Mouse (Mus musculus): ENCODE data around the gene Fkbp10. TPM values are rescaled to one million over a fixed set of nuclear protein-coding genes. Genes with fewer than 3 reads are reported as not detected.

Gene Fkbp10
- polyA plus RNA-seq, 1 experiment: 8.0 TPM

DNA sequence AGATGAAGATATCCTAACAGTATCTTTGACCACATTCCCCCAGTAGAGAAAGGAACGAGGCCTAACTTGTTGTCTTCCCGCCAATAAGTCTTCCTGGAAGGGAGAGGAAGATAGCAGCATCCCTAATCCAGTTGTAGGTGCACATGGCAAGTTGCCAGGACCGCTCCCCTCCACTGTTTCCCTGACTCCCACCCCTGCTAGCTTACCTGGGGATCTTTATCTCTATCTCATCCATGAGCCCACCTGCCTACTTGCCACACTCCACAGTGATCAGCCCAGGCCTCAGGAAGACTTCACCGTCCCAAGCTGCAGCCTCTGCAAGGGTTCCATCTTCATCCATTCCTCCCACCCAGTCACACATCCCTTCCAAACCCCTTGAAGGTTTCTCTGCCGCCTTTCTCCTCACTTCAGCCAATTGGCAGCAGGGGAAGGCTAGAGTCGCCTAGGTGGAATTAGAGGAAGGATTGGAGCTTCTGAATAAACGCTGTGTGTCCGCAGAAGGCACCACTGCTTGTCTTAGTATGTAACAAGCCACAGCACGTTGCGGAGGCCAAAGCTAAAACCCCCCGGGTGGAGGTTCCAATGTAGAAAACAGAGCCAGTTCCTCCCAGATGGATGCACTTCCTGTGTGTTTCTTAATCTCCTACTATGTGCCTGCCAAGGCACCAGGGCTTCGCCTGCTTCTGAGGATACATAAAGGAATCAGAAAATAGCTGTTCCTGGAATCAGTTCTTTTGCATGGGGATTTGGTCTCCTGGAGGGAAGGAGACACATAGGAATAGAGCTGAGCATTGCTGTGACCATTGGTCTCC is 15.6 kb upstream of the Fkbp10 start:
- H3K4me1 ChIP-seq (ENCODE audit: control insufficient read depth, insufficient read depth, low read length): peaks cover 5% of the 10 kb centered on the region
- no peaks in the 10 kb centered on the region for H3K27me3 ChIP-seq (ENCODE audit: control insufficient read depth, insufficient read depth, low read length)
- H3K27ac ChIP-seq (ENCODE audit: insufficient read depth, low read length): no peak overlapping the region
- TF ChIP-seq POLR2A (IDR thresholded peaks at IDR 0.05; ENCODE audit: borderline replicate concordance, insufficient read depth, low read length) (no peak), CTCF (IDR thresholded peaks at IDR 0.05; ENCODE audit: borderline replicate concordance, insufficient read depth, low read depth, low read length) (no peak)
- 50% methylated on average over 12 of the region's 12 CpGs for WGBS
- no peak overlapping the region for H3K4me3 ChIP-seq (replicated peaks; ENCODE audit: insufficient read depth, low read depth, low read length)
- no peak for DNase-seq

DNA sequence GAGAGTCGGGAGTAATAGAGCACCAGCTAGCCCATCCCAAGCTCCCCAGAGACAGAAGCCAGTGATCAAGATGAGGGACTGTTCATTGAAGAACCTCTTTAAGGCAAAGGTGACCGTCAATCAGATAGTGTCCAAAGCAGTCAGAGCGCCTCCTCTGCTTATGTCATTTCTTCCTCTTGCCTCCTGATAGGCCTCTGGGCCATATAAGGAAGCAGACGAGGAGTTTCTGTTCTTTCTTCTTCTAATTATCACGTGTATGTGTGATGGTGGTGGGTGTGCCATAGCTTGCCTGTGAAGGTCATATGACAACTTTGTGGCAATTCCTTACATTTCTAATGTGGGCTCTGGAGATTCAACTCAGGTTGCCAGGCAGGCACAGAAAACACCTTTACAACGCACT is 14.7 kb upstream of the Fkbp10 start:
- WGBS: 93% methylated on average over 6 of the region's 6 CpGs

DNA sequence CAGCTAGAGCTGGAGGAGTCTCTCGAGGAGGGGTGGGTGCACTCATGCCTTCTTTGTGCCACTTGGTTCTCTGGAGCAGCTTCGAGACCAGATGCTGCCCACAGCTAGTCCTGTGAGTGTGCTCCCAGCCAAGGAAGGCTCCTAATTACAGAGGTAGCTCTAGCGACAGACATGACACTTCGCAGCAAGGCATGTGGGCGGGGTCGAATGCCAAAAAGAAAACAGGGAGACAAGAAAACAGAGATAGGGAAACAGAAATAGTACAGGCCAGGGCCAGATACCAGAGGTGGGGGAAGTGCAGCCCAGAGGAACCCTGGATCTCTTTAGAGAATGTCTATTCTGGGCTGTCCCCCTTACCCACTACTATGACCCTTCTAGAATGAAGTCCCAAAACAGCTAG is 13.3 kb upstream of the Fkbp10 start:
- WGBS: 56% methylated on average over 6 of the region's 6 CpGs
- TF ChIP-seq CTCF (IDR thresholded peaks at IDR 0.05; ENCODE audit: borderline replicate concordance, insufficient read depth, low read depth, low read length): no peak
- no peak for TF ChIP-seq POLR2A (IDR thresholded peaks at IDR 0.05; ENCODE audit: borderline replicate concordance, insufficient read depth, low read length)
- H3K27ac ChIP-seq (ENCODE audit: insufficient read depth, low read length): no peak overlapping the region
- no peaks in the 10 kb centered on the region for H3K27me3 ChIP-seq (ENCODE audit: control insufficient read depth, insufficient read depth, low read length)
- H3K4me3 ChIP-seq (replicated peaks; ENCODE audit: insufficient read depth, low read depth, low read length): no peak overlapping the region
- H3K4me1 ChIP-seq (ENCODE audit: control insufficient read depth, insufficient read depth, low read length): peaks cover 20% of the 10 kb centered on the region
- DNase-seq: no peak

More for the DNA sequence above, 14.7 kb upstream of the Fkbp10 start:
- no peak overlapping the region for H3K27ac ChIP-seq (ENCODE audit: insufficient read depth, low read length)
- no peak for DNase-seq
- TF ChIP-seq POLR2A (IDR thresholded peaks at IDR 0.05; ENCODE audit: borderline replicate concordance, insufficient read depth, low read length): no peak
- TF ChIP-seq CTCF (IDR thresholded peaks at IDR 0.05; ENCODE audit: borderline replicate concordance, insufficient read depth, low read depth, low read length): no peak
- H3K4me1 ChIP-seq (ENCODE audit: control insufficient read depth, insufficient read depth, low read length): peaks cover 7% of the 10 kb centered on the region
- H3K4me3 ChIP-seq (replicated peaks; ENCODE audit: insufficient read depth, low read depth, low read length): no peak overlapping the region
- H3K27me3 ChIP-seq (ENCODE audit: control insufficient read depth, insufficient read depth, low read length): no peaks in the 10 kb centered on the region

DNA sequence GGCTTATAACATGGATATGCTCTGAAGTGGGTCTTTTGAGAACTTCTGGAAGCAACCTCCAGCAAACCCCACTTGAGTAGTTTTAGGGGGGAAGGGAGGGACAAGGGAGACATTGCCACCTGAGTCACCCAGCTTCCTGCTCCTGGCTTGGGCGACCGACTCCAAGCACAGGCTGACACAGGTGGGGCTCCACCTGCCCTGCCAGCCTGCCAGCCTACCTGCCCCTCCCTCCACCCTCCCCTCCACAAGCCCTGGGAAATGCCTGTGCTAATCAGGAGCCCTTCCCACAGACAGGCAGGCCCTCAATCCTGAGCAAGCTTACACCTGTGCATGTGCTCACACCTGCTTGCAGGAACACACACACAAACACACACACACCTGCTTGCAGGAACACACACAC is 12.8 kb upstream of the Fkbp10 start:
- H3K4me1 ChIP-seq (ENCODE audit: control insufficient read depth, insufficient read depth, low read length): peaks cover 21% of the 10 kb centered on the region
- H3K27me3 ChIP-seq (ENCODE audit: control insufficient read depth, insufficient read depth, low read length): no peaks in the 10 kb centered on the region
- DNase-seq: no peak
- H3K4me3 ChIP-seq (replicated peaks; ENCODE audit: insufficient read depth, low read depth, low read length): no peak overlapping the region
- H3K27ac ChIP-seq (ENCODE audit: insufficient read depth, low read length): no peak overlapping the region
- 41% methylated on average over 2 of the region's 2 CpGs for WGBS
- TF ChIP-seq POLR2A (IDR thresholded peaks at IDR 0.05; ENCODE audit: borderline replicate concordance, insufficient read depth, low read length) (no peak), CTCF (IDR thresholded peaks at IDR 0.05; ENCODE audit: borderline replicate concordance, insufficient read depth, low read depth, low read length) (no peak)

DNA sequence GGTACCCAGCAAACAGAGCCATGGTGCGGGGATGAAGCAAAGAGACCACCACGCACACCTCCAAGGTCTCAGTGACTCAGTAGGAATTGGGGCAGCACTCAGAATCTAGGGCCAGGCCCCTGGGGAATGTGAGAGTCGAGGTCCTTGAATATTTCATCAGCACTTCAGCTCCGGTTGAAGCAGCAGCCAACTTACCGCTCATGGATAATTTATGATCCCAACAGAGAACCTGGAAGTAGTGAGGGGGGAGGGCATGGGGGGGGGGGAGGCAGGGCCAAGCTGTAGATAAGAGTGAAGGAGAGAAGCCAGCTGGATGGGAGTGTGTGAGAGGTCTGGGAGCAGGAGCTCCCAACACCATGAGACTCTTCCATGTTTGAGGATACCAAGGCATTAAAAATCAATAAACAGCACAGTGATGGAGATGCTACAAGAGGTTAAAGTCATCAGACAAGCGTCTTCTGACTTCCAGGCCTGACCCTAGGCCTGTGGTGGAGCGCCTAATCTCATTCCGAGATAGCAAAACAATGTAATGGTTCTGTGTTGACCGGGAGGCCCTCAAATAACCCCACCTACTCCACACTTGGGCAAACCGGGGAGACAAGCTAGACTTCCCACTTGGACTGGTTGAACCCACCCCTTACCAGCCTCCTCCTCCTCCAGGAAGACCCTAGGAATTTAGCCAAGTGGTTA is 11.9 kb upstream of the Fkbp10 start:
- TF ChIP-seq CTCF (IDR thresholded peaks at IDR 0.05; ENCODE audit: borderline replicate concordance, insufficient read depth, low read depth, low read length) (no peak), POLR2A (IDR thresholded peaks at IDR 0.05; ENCODE audit: borderline replicate concordance, insufficient read depth, low read length) (no peak)
- 89% methylated on average over 10 of the region's 10 CpGs for WGBS
- no peak for DNase-seq

DNA sequence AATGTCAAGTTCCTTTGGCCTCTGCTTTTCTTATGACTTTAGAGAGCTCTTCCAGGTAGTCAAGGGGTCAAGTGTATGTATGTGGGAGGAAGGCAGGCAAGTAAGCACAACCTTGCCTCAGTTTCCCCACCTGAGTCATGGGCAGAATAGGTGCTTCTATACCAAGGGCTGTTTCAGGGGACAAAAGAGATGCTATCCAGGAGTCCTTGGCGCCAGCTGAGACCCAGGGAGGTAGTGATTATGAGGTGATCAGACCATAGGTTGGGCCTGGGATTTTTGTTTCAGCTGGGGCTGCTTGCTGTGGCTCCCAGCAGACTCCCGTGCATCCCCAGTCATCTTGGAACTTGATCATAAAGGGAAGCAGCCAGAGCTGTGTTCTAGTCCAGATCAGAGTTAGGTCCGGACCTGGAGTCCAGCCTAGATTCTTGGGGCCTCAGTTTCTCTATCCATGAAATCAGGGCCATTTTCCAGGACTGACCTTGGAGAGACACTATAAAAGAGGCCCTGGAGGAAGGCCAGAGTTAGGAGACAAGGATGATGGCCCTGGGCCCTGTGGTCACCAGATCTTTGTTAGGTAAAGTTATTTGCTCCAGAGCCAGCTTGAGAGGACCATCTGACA is 10.9 kb upstream of the Fkbp10 start:
- TF ChIP-seq POLR2A (IDR thresholded peaks at IDR 0.05; ENCODE audit: borderline replicate concordance, insufficient read depth, low read length) (no peak), CTCF (IDR thresholded peaks at IDR 0.05; ENCODE audit: borderline replicate concordance, insufficient read depth, low read depth, low read length) (no peak)
- no peak overlapping the region for H3K27ac ChIP-seq (ENCODE audit: insufficient read depth, low read length)
- no peak for DNase-seq
- H3K27me3 ChIP-seq (ENCODE audit: control insufficient read depth, insufficient read depth, low read length): no peaks in the 10 kb centered on the region
- H3K4me3 ChIP-seq (replicated peaks; ENCODE audit: insufficient read depth, low read depth, low read length): no peak overlapping the region
- H3K4me1 ChIP-seq (ENCODE audit: control insufficient read depth, insufficient read depth, low read length): peaks cover 40% of the 10 kb centered on the region
- WGBS: 94% methylated on average over 3 of the region's 3 CpGs

More for the DNA sequence above, 11.9 kb upstream of the Fkbp10 start:
- no peak overlapping the region for H3K27ac ChIP-seq (ENCODE audit: insufficient read depth, low read length)
- no peaks in the 10 kb centered on the region for H3K27me3 ChIP-seq (ENCODE audit: control insufficient read depth, insufficient read depth, low read length)
- no peak overlapping the region for H3K4me3 ChIP-seq (replicated peaks; ENCODE audit: insufficient read depth, low read depth, low read length)
- H3K4me1 ChIP-seq (ENCODE audit: control insufficient read depth, insufficient read depth, low read length): peaks cover 30% of the 10 kb centered on the region

DNA sequence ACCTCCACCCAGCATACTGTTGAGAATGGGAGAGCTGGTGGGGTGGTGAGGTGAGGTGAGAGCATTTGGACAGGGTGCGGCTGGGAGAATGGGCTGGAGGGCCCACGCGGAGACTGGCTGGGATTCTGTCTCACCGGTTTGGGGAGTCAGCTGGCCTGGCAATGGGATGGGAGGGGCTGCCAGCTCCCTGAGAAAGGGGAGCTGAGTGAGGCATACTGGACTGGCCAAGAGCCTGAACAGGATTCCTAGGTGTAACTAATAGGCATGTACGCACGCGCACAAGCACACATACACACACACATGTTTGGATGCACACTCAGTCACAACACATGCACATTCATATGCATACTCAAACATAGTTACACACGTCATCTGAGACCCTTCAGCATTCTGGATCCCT is 9.2 kb upstream of the Fkbp10 start:
- TF ChIP-seq POLR2A (IDR thresholded peaks at IDR 0.05; ENCODE audit: borderline replicate concordance, insufficient read depth, low read length) (no peak), CTCF (IDR thresholded peaks at IDR 0.05; ENCODE audit: borderline replicate concordance, insufficient read depth, low read depth, low read length) (no peak)
- peaks cover 45% of the 10 kb centered on the region for H3K4me1 ChIP-seq (ENCODE audit: control insufficient read depth, insufficient read depth, low read length)
- peak; percentile 59 to 68 for DNase-seq
- H3K27ac ChIP-seq (ENCODE audit: insufficient read depth, low read length): peak overlapping the region; percentile 93
- H3K27me3 ChIP-seq (ENCODE audit: control insufficient read depth, insufficient read depth, low read length): no peaks in the 10 kb centered on the region
- H3K4me3 ChIP-seq (replicated peaks; ENCODE audit: insufficient read depth, low read depth, low read length): no peak overlapping the region
- 28% methylated on average over 8 of the region's 8 CpGs for WGBS

All from cerebellum, adult 2 months (tissue).